Mouse (Mus musculus): ENCODE data around the gene Actl6a.
"Not testable (repeated sequence)": the region's sequence is repeated elsewhere in the genome, so short reads cannot be mapped to it uniquely, and the experiment has no call there.

Actl6a gene

DNA sequence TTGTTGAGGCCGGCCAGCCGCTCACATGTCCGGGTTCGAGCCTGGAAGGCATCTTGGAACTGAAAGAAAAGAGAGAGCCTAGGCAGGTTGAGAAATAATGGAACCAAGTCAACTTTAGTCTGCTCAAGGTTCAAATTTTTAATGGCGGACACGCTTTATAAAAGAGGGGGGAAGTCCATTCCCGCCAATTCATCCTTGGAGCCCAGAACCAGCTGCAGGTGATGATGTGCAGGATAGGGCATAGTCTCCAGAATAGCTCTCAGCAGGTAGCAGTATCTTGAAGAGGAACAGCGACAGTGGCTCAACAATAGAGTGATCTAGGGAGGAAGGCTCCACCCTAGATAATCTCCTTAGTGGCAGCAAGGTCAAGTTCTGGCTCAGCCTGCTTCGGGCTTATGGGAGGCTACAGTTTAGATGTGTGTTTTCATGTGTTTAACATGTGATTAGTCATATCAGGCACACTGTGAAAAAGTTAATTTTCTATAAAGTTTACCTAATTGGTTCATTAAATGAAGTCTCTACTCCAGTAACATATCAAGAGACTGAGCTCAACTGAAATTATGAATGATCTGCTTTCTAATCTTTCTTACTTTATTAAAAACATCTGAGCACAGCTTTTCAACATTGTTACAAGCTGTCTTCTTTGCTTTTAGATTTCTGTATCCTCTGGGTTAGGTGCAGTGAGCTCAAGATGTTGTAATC, at the start of gene Actl6a:
Gene Actl6a, plus strand, starts transcription at position 652 of the 702 bp plus-strand sequence.
- TF ChIP-seq GATA4 (IDR thresholded peaks at IDR 0.05; ENCODE audit: insufficient replicate concordance, low read length), result not testable (repeated sequence)

DNA sequence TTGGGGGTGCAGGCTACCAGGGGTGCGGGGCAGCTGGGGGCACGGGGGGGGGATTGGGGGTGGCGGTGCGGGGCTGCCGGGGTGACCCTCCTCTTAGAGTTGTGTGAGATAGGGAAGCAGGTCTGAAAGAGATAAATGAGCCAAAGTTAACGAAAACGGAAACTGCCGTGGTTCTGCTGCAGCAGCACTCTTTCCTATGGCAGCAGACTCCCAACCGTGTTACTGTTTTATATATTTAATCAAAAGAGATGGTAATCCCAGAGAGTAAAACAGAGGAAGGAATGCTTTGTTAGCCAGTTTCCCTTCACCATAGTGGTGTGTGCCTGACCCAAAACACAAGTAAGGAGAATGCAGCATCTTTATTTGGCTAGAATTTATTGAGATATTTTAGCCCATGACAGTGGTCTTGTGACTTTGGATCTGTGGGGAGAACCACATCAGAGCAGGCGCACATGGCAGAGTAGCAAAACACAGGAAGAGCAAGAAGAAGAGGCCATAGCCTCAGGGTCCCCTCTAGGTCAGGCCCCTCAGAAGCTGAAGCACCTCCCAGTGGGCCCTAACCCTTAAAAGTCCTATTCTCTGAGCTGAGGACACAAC, 49.6 kb upstream of the Actl6a start:
- TF ChIP-seq GATA4 (IDR thresholded peaks at IDR 0.05; ENCODE audit: insufficient replicate concordance, low read length), result no peak

DNA sequence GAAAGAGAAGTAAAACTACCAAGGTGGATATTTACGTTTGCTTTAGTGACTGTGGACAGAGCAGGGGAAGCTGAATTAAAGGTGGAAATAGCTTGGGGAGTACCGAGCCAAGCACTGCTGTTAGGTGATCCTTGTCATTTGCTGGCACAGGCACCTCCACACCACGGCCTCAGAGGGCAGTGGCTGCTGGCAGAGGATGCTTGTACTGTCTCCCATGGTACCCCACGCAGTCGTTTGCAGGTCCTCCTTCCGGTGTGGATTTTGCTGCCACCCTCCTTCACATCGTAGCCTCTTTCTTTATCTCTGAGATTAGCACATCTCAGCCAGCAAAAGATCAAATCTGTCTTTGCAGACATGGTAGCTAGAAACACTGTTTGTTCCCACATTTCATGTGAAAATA, 47.7 kb upstream of the Actl6a start:
- no peak for TF ChIP-seq GATA4 (IDR thresholded peaks at IDR 0.05; ENCODE audit: insufficient replicate concordance, low read length)

DNA sequence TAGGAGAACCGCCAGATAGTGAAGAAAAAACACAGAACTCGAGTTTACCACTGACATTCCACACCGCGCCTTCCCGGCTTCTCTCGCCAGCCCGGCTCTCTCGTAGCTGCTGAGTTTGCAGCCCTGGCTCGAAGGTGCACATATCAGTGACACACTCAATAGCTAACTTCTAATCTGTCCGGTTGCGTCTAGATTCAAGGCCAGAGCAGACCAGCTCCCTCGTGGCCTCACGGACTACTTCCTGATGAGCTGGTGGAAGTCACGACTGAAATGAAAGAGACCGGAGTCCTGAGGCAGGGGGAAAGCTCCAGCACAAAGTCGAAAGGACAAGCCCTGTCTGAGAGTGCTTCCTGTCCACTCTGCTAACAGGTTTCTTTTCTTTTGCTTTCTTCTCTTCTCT, 47.3 kb upstream of the Actl6a start:
- TF ChIP-seq GATA4 (IDR thresholded peaks at IDR 0.05; ENCODE audit: insufficient replicate concordance, low read length), result peak; percentile 48; the same call in 1 of the 2 replicates

DNA sequence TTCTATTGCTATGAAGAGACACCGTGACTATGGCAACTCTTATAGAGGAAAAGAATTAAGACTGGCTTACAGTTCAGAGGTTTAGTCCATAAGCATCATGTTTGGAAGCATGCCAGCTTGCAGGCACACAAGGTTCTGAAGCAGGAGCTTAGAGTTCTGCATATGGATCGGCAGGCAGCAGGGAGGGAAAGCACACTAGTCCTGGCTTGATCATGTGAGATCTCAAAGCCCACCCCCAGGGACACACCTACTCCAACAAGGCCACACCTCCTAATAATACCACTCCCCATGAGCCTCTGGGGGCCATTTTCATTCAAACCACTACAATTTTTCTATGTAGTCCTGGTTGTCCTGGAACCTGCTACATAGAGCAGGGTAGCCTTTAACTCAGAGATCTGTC, 46.6 kb upstream of the Actl6a start:
- no peak for TF ChIP-seq GATA4 (IDR thresholded peaks at IDR 0.05; ENCODE audit: insufficient replicate concordance, low read length)

DNA sequence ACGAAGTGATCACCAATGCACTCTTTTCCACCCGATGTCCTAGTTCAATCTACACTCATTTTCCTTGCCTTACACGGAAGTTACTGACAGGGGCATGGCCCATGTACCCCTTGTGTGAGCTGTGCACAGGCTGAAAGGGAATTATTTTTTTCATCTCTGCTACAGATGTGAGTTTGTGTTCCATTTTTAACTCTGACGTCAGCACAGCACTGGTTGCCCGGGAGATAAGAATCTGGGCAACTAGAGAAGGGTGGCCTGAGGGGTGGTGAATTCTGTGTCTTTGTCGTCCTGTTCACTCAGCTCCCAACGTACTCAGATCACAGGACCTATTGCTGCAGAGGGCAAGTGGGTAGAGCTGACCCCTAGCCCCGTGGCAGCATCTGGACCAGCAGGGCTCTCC, 45.8 kb upstream of the Actl6a start:
- no peak for TF ChIP-seq GATA4 (IDR thresholded peaks at IDR 0.05; ENCODE audit: insufficient replicate concordance, low read length)

DNA sequence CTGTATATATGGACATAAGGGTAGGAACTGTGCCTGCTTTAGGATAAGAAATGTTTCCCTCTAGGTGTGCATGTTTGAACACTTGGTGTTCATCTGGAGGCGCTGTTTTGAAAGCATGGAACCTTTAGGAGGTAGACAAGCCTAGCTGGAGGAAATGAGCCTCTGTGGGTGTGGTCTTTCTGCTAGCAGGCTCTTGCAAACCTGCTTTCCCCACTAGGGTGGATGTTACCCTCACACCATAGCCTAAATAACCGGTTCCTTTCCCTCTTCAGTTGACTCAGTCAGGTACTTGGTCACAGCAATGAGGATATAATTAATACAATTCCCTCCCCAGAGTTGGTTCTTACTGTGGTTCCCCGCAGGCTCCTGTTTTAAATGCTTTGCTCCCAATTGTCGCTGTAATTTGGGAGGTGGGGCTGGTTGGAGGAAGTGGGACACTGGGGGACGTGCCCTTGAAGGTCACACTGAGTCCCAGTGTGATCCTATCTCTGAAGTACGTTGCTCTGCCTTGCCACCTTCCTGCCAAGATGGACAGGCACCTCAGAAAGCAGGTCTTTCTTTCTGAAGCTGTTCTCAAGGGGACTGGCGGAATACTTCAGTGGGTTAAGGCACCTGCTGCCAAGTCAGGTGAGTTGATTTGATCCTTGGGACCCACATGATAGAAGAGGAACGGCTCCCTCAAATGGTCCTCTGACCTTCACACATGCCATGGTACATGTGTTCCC, 45.1 kb upstream of the Actl6a start:
- no peak for TF ChIP-seq GATA4 (IDR thresholded peaks at IDR 0.05; ENCODE audit: insufficient replicate concordance, low read length)

DNA sequence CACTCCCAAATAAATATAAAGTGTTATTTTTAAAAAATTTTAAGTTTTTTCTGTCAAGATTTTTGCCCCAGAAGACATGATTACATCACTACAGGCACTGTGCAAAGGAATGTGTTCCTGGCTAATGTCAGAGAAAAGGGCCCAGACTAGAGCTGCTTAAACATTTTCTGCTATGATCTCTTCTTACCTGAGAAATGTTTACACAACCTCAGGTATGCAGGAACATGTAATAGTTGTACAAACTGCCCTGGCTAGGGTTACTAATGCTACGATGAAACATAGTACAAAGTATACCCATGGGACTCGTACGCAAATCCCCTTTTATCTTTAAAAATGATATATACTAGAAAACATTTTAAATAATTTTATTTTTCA, 44.6 kb upstream of the Actl6a start:
- TF ChIP-seq GATA4 (IDR thresholded peaks at IDR 0.05; ENCODE audit: insufficient replicate concordance, low read length), result no peak

DNA sequence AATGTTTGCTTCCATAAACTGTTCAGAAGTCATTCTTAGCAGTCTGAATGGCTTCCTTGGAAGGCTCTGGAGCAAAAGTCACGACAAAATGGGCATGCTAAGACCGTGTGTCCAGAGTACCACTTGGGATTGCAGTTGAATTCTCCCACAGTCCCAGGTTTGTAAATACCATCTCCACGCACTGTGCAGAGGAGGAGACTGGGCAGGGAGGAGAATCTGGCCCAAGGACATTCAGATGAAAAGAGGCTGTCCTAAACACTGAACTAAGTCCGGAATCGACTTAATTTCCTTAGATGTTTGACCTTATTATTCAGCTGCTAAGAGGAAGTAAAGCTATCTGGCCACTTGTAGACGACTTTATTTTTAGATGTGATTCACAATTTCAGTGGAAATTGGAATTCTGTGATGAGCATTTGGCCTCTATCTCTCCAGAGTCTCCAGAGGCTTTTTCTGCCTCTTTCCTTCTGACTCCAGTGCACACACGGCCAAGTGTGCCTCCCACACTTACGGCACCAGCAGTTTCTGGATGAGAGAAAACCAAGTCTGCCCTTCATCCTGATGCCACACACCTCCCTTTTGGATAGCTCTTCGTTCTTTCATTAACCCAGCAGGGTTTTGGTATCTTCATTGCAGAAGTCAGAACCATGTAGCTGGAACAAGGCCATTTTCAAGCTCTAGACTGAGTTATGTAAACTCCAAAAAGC, 37.7 kb upstream of the Actl6a start:
- TF ChIP-seq GATA4 (IDR thresholded peaks at IDR 0.05; ENCODE audit: insufficient replicate concordance, low read length), result peak; percentile 23; the same call in 1 of the 2 replicates

DNA sequence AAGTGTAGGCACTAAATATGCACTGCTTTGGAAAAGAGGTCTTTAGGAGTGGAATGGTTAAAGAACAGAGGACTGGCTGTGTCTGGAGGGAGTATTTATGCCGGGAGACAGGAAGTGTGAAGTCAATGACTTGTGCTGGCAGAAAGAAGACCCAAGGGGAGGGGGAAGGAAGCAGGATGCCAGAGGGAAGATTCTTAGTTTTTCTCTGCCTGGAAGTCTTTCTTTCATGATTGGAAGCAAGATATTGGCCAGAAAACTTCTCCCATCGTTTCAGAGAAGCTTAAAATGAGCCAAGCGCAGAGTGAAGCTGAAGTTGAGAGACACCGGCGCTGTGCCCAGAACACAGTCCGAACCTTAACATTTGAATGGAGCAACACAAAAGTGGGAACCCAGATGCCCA, 36.9 kb upstream of the Actl6a start:
- no peak for TF ChIP-seq GATA4 (IDR thresholded peaks at IDR 0.05; ENCODE audit: insufficient replicate concordance, low read length)

DNA sequence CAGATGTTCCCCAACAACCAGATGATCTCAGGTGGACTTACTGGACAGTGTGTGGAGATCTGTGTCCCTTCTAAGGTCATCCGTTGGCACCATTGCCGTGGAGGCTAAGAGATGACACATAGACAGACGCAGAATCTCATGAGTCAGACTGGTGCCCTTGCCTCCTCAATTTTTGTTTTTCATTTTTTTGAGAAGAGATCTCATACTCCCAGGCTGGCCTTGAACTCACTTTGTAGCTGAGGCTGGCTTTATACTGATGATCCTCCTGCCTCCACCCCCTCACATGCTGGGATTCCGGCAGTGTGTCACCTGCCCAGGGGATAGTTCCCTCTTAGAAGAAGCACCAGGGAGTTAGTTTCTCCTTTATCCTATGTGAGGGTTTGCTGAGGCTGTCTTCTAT, 35.9 kb upstream of the Actl6a start:
- no peak for TF ChIP-seq GATA4 (IDR thresholded peaks at IDR 0.05; ENCODE audit: insufficient replicate concordance, low read length)

DNA sequence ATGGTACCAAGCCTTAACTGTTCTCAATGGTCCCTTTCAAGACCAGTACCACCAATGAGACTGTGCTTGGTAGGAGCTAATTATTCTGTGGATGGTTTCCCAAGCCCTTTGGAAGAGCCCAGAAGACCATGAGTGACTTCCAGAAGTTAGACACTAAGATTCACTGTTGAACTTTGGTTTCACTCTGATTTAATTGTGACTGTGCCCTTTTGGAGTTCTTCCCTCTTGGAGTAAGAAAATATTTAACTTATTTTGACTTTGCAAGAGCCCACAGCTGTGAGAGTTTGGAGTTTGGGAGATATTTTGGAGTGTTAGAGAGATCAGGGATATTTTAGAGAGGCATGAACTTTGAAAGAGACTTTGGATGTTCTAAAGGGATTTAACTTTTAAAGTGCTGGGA, 32.9 kb upstream of the Actl6a start:
- no peak for TF ChIP-seq GATA4 (IDR thresholded peaks at IDR 0.05; ENCODE audit: insufficient replicate concordance, low read length)

DNA sequence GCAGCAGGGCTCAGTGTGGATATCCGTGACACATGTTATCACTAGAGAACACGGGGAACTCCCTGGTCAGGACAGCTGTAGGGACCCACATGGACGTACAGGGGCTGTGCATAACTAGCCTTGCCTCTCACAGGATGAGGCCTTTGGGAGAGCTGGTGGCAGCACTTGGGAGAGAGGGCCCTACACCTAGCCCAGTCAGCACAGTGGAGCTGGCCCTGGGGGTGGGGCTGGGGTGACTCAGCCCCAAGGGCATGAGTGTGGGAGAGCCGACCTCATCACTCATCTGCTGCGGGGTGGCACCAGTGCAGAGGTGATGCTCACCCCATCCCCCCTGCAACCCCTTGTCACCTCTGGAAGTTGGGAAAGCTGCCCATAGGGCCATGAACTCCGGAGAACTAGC, 29.7 kb upstream of the Actl6a start:
- no peak for TF ChIP-seq GATA4 (IDR thresholded peaks at IDR 0.05; ENCODE audit: insufficient replicate concordance, low read length)

DNA sequence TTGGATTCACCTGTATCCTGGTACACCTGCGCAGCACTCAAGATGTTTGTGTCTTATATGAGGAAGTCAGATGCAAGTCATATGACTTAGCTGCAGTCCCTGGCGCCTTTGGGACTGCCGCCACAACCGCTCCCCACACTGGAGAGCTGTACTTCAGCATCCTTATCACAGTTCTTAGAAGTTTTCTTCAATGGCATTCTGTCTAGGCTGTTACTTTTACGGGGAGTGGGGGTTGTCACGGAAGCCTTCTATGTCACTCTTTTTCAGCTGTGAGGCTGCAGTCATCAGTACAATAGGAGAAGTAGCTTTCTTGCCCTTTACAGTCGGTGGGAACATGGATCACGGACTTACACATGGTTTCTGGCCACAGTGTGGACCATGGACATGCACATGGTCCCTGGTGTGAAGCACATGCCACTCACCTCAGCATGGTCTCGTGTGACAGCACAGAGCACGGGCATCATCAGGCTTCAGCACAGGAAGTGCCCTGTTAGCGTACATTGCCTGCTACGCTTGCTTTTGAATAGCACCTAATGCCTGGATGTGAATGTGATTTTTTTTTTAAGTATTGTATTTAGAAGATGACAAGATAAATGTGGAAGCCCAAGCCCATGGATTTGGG, 23.1 kb upstream of the Actl6a start:
- no peak for TF ChIP-seq GATA4 (IDR thresholded peaks at IDR 0.05; ENCODE audit: insufficient replicate concordance, low read length)

DNA sequence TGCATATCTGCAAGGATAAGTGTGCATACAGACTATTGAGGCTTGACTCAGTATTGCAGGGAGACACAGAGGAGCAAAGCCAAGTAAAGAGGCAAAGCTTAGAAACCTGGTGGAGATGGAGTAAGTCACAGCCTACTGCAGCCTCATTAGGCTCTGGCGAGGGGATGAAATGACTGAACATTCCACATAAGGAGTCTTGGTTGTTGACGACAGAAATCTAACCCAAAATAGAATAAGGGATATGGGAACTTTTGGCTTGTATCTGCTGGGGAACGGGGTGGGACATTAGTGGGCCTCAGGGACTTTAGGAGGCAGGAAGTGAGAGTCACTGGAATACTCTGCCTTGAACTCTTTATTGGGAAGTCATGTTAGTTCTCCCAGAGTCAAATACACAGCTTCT, 21.5 kb upstream of the Actl6a start:
- TF ChIP-seq GATA4 (IDR thresholded peaks at IDR 0.05; ENCODE audit: insufficient replicate concordance, low read length), result no peak
